Mouse (Mus musculus): ENCODE results near the gene Pfkp.

The Pfkp gene

DNA sequence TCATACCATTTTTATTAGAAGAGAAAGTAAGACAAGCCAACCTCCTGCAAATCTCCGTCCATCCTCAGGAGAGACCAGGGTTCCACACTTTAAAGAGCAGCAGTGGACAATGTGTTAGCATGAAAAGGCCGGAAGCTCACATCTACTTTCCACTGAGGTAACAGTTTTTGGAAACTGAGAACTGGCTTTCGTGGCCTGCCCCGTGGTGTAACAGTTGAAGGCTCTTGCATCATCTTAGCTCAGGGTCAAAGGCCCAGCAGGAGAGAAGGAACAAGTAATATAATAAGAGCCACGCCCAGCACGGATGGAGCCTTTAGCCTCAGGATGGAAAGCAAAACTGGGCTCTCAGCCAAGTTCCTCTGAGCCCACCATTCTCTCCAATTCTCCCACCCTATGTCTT lies 12.1 kb downstream of the Pfkp start:
- no peak for DNase-seq

DNA sequence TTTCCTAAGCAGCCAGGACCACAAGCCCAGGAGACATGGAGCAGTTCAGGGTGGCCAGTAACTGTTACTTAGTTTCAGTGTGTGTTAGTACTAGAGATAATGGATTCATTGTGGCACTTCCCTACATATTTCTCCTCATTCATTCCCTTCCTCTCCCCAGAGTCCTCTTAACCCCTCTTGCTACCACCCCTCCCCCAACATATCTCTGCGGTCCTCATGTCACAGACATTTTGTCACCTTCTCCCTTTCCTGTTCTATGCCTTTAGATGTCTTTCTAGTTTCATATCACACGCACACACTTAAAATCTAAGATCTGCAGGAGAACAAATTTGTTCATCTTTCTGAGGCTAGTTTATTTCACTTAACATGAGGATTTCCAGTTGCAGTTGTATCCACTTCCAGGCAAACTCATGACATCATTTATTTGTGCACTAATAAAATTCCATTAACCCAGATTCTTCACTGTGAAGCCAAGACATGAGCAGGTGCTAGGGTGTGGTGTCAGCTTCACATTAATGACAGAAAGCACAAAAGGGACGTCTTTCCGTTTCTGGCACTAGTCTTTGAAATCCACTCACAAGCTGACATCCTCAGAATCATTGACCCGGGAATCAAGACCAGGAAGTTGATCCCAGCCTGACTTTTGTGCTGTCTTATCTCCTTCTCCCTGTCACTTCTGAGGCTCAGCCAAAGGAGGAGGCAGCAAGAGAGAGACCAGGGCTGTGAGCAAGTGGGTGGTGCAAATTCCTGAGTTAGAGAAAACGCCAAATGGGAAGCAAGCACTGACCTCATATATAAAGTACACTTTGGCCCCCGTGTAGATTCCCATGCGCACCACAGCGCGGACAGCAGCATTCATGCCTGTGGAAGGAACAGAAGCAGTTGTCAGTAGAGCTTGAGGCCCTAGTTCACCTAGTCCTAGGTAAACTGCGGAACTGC lies 13.2 kb downstream of the Pfkp start:
- DNase-seq = no peak

DNA sequence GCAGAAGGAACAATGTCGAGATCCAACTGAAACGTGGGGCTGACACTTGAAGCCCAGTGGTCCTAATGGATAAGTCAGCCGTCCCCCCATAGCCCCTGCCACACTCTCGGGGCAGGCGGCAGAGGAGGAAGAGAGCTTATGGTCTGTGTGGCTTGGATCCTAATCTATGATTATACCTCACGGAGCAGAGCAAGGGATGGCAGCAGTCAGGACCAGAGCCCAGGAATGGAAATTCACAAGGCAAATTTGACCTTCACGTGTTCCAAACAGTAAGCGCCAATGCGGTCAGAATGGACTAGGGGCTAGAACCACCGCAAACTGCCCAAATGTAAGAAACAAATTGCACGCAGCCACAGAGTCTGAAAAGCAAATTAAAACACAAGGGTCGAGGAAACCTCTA lies 14.5 kb downstream of the Pfkp start:
- DNase-seq = no peak

DNA sequence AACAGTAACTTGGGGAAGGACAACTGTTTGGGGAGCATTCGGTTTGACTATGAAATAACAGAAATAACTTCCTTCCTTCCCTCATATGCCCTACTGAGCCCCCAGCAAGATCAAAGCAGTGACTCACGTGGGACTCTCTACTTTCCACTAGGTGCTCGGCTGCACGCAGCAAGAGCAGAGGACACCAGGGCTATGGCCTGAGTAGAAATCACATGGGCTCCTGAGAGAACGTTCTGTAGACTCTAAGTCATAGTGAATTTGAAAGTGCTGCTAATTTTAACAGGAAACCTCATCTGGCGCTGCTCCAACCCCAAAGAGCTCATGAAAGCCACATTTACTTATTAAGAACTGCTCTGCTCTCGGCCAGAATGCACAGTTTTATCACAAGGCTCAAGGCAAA lies 15.1 kb downstream of the Pfkp start:
- no peak for DNase-seq

- DNase-seq = no peak
Measured at GRCm38 (mm10) chr13:6632935-6633334, 15.6 kb downstream of the Pfkp start.

GRCm38 (mm10) chr13:6632513-6632912 lies 16.1 kb downstream of the Pfkp start:
- DNase-seq = no peak

- DNase-seq = no peak
Measured at GRCm38 (mm10) chr13:6631772-6632510, 16.6 kb downstream of the Pfkp start.

GRCm38 (mm10) chr13:6630660-6631059 lies 17.9 kb downstream of the Pfkp start:
- no peak for DNase-seq

DNA sequence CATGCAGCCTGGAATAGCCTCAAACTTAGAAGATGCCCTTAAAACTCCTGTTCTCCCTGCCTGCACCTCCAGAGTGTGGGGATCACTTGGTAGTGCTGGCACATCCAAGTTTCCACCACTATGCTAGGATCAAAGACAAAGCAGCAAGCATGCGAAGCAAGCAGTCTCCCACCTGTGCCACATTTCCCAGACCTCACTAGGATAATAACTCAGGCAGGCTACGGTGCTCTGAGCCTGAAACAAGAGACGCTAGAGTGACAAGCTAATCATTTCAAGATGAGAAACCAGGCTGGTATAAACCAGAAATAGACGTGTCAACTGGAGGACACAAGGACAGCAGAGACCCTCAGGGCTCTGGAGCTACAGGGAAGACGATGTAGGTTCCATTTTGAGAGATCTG lies 18.6 kb downstream of the Pfkp start:
- no peak for DNase-seq

GRCm38 (mm10) chr13:6628998-6629764 lies 19.4 kb downstream of the Pfkp start:
- DNase-seq = no peak

GRCm38 (mm10) chr13:6628261-6628660 lies 20.3 kb downstream of the Pfkp start:
- no peak for DNase-seq

- DNase-seq = no peak
Measured at GRCm38 (mm10) chr13:6627352-6627751, 21.2 kb downstream of the Pfkp start.

GRCm38 (mm10) chr13:6626508-6627114 lies 22.0 kb downstream of the Pfkp start:
- no peak for DNase-seq

- DNase-seq = no peak
Measured at GRCm38 (mm10) chr13:6625942-6626341, 22.6 kb downstream of the Pfkp start.

- no peak for DNase-seq
Measured at GRCm38 (mm10) chr13:6624604-6625003, 24.0 kb downstream of the Pfkp start.

DNA sequence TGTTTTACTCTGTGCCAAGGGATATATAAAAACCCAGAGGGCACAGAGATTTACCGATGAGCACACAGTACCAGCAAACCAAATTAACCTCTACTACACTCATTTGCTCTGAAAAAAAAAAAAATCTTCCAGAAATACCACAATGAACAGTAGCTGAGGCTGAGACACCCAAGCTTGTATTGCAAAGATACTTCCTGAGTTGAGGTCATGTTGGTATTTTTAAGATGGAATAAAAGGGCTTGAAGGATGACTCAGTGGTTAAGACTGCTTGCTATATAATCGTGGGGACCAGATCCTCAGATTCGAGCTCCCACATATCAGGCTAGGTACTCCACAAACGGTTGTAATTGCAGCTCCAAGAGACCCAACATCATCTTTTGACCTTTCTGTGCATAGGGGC lies 24.5 kb downstream of the Pfkp start:
- no peak for DNase-seq

- DNase-seq = no peak
Measured at GRCm38 (mm10) chr13:6621831-6622230, 26.7 kb downstream of the Pfkp start.

DNA sequence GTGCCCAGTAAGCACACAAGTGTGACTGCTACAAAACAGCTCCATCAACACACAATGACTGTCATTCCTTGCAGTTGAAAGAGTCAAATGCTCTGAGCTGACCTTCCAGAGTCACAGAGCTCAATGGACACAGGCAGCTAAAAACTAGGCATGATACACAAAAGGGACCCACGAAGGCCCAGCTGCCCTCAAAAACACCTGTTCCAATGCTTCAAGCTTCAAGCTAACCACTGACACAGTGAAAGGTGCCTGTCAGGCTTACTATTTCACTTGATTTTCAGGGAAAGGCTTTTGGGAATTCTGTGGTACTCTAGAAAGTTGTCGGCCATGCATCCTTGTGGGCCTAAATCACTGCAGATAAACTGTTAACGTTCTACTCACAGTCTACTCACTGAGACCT lies 28.3 kb downstream of the Pfkp start:
- no peak for DNase-seq

DNA sequence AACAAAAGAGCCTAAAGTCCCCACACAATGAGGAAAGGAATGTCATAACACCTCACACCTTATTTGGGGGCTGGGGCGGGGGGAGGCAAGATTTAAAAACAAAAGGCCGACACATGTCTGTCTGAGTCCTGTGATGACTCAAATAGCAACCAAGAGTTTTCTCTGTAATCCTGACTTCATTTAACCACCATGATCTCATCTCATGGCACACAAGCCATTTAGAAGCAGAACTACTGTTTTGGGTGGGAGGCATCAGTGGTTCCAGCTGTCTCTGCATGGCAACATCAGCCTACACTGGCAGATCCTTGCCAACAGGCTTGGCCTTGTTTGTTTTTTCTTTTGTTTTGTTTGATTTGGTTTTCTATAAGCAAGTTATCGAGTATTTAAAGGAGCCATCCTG lies 29.9 kb downstream of the Pfkp start:
- no peak for DNase-seq

DNA sequence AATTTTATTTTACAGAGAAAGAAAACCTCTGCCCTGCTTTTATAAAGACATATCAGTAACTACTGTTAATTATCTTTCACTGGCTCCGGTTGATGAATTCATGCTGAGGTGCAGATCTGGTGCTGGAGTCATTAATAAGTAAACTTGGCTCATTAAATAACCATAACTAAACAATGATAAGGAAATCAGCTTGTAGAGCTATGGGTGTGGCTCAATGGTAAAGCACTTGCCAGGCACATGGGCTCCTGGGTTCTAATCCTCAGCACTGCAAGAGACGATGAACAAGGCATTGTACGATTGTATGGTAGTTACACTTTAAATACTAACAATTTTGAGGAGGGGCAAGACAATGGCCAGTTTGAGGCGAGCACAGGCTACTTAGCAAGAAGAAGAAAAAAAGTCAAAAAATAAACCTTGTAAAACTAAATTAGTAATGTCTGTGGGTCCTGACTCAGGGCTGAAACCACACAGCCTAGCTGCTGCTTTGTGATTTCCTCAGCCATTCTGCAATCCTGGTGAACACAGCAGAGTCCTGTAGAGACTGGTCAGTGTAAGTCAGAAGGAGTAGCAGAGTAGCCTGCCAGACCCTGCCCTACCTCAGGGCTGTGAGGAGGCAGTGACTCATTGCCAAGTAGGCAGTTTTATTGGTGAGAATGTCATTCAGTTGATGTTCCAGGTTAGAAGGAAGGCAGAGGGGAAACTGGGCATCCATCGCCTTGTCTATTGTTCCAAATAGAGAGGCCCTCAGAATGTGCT lies 34.7 kb downstream of the Pfkp start:
- DNase-seq = no peak

- DNase-seq = no peak
Measured at GRCm38 (mm10) chr13:6602786-6603409, 45.7 kb downstream of the Pfkp start.

- DNase-seq = no peak
Measured at GRCm38 (mm10) chr13:6601676-6602075, 46.9 kb downstream of the Pfkp start.
